Mouse (Mus musculus) limb, embryonic 13.5 days (tissue): ENCODE data around the gene Sptbn4. TPM values are rescaled to one million over a fixed set of nuclear protein-coding genes. Genes with fewer than 3 reads are reported as not detected.

ENCODE experiments used
- ATAC-seq: fragments of 200-750 bp; cut with Nextera tagmentation; 2 replicates; pipeline ENCODE4 v1.8.0; 2017; ENCODE audit warnings: low read depth, moderate number of reproducible peaks, moderate TSS enrichment; ENCODE audit not compliant: low FRiP score
- H3K27ac ChIP-seq: fragments of 300-500 bp; sonication (generic); 2 replicates; pipeline ENCODE4 v1.5.1; 2015; ENCODE audit warnings: inconsistent platforms, mild to moderate bottlenecking, moderate library complexity
- H3K27me3 ChIP-seq: fragments of 300-500 bp; sonication (generic); 2 replicates; pipeline ENCODE4 v1.6.1; 2015; ENCODE audit warnings: mild to moderate bottlenecking, inconsistent platforms
- H3K36me3 ChIP-seq: fragments of 300-500 bp; sonication (generic); 2 replicates; pipeline ENCODE4 v1.6.1; 2015; ENCODE audit warnings: inconsistent platforms, mild to moderate bottlenecking, moderate library complexity
- H3K4me1 ChIP-seq: fragments of 300-500 bp; sonication (generic); 2 replicates; pipeline ENCODE4 v1.6.1; 2015; ENCODE audit warnings: inconsistent platforms
- H3K4me2 ChIP-seq: fragments of 300-500 bp; sonication (generic); replicated peaks from 2 replicates; pipeline ENCODE4 v1.6.1; 2015; ENCODE audit warnings: inconsistent platforms, mild to moderate bottlenecking, moderate library complexity
- H3K4me3 ChIP-seq: fragments of 300-500 bp; sonication (generic); 2 replicates; pipeline ENCODE4 v1.5.1; 2015; ENCODE audit warnings: moderate library complexity, mild to moderate bottlenecking, inconsistent platforms
- H3K9ac ChIP-seq: fragments of 300-500 bp; sonication (generic); 2 replicates; pipeline ENCODE4 v1.6.1; 2015; ENCODE audit warnings: mild to moderate bottlenecking, inconsistent platforms
- H3K9me3 ChIP-seq: fragments of 300-500 bp; sonication (generic); 2 replicates; pipeline ENCODE4 v1.6.1; 2016; ENCODE audit warnings: inconsistent platforms
- WGBS: fragments of 180-500 bp; shearing (Covaris S2); methylation state at CpG from one replicate; pipeline ENCODE4 v1.1.7; 2015; 5-methylcytosine and 5-hydroxymethylcytosine counted together
- polyA plus RNA-seq: library from polyadenylated mRNA; unstranded; fragments of >200 nt; fragmentation: Nextera tagmentation; extraction: Ambion mirVana; gene quantifications from 2 replicates; pipeline ENCODE4 v1.2.1, GENCODE M21; 2015

The Sptbn4 gene
- polyA plus RNA-seq, 1 experiment from 2014 or later: 0.17 TPM

GRCm38 (mm10) chr7:27355745-27356240, 91.7 kb downstream of the Sptbn4 start, which contains the start of gene Shkbp1:
Gene Shkbp1, minus strand, starts transcription at chr7:27356019.
- peak; percentile 95 for ATAC-seq
- peak within 1 kb of the TSS; percentile 67 for H3K4me3 ChIP-seq
- WGBS: under 1% methylated on average over 34 of the region's 34 CpGs
- peaks cover 29% of the 10 kb centered on the region for H3K27me3 ChIP-seq
- peak within 1 kb of the TSS; percentile 82 for H3K4me2 ChIP-seq
- no peaks in the 10 kb centered on the region for H3K9me3 ChIP-seq
- 0 out of 2 replicates have a peak within 1 kb of the TSS, but pooled peaks have one; percentile 15 for H3K27ac ChIP-seq
- peaks cover 24% of the 10 kb centered on the region for H3K4me1 ChIP-seq
- H3K36me3 ChIP-seq: peaks cover 17% of the 10 kb centered on the region
- H3K9ac ChIP-seq: peak within 1 kb of the TSS; percentile 73

GRCm38 (mm10) chr7:27355261-27355660, 92.2 kb downstream of the Sptbn4 start:
- Histone ChIP-seq H3K4me2 (peak overlapping the region; percentile 82), H3K4me1 (peaks cover 24% of the 10 kb centered on the region), H3K9ac (peak overlapping the region; percentile 73), H3K27me3 (peaks cover 29% of the 10 kb centered on the region), H3K36me3 (peaks cover 22% of the 10 kb centered on the region), H3K9me3 (no peaks in the 10 kb centered on the region), H3K4me3 (peak overlapping the region; percentile 67), H3K27ac (no peak overlapping the region)
- WGBS: 7% methylated on average over 14 of the region's 14 CpGs
- no peak for ATAC-seq

GRCm38 (mm10) chr7:27354783-27355182, 92.7 kb downstream of the Sptbn4 start:
- Histone ChIP-seq H3K27ac (no peak overlapping the region), H3K4me2 (peak overlapping the region; percentile 82), H3K4me3 (peak overlapping the region; percentile 67), H3K36me3 (peaks cover 25% of the 10 kb centered on the region), H3K4me1 (peaks cover 24% of the 10 kb centered on the region), H3K27me3 (peaks cover 29% of the 10 kb centered on the region), H3K9me3 (no peaks in the 10 kb centered on the region), H3K9ac (peak overlapping the region; percentile 73; the same call in 1 of the 2 replicates)
- no peak for ATAC-seq
- WGBS: 55% methylated on average over 4 of the region's 4 CpGs

GRCm38 (mm10) chr7:27354144-27354543, 93.3 kb downstream of the Sptbn4 start:
- peak overlapping the region; percentile 82 for H3K4me2 ChIP-seq
- peaks cover 24% of the 10 kb centered on the region for H3K4me1 ChIP-seq
- peaks cover 31% of the 10 kb centered on the region for H3K36me3 ChIP-seq
- no peaks in the 10 kb centered on the region for H3K9me3 ChIP-seq
- H3K9ac ChIP-seq: no peak overlapping the region
- no peak overlapping the region for H3K27ac ChIP-seq
- peaks cover 27% of the 10 kb centered on the region for H3K27me3 ChIP-seq
- ATAC-seq: peak; percentile 17; the same call in 1 of the 2 replicates
- 21% methylated on average over 6 of the region's 6 CpGs for WGBS
- peak overlapping the region; percentile 67; the same call in 1 of the 2 replicates for H3K4me3 ChIP-seq

GRCm38 (mm10) chr7:27345444-27345843, 102.0 kb downstream of the Sptbn4 start:
- 0 out of 2 replicates have a peak, but pooled peaks cover 1% of the 10 kb centered on the region for H3K27me3 ChIP-seq
- H3K9me3 ChIP-seq: no peaks in the 10 kb centered on the region; the same call in 1 of the 2 replicates
- no peaks in the 10 kb centered on the region for H3K4me1 ChIP-seq
- H3K4me3 ChIP-seq: no peak overlapping the region
- H3K27ac ChIP-seq: no peak overlapping the region
- H3K4me2 ChIP-seq: no peak overlapping the region
- no peak for ATAC-seq
- WGBS: 18% methylated on average over 6 of the region's 6 CpGs
- H3K36me3 ChIP-seq: peaks cover 83% of the 10 kb centered on the region
- no peak overlapping the region for H3K9ac ChIP-seq

GRCm38 (mm10) chr7:27342595-27342994, 104.9 kb downstream of the Sptbn4 start:
- Histone ChIP-seq H3K9me3 (no peaks in the 10 kb centered on the region; the same call in 1 of the 2 replicates), H3K4me2 (no peak overlapping the region), H3K4me1 (peaks cover 4% of the 10 kb centered on the region), H3K36me3 (peaks cover 58% of the 10 kb centered on the region), H3K4me3 (no peak overlapping the region), H3K27me3 (peaks cover 24% of the 10 kb centered on the region), H3K9ac (no peak overlapping the region), H3K27ac (no peak overlapping the region)
- no peak for ATAC-seq
- 49% methylated on average over 4 of the region's 4 CpGs for WGBS

- Histone ChIP-seq H3K27me3 (peaks cover 41% of the 10 kb centered on the region), H3K36me3 (peaks cover 33% of the 10 kb centered on the region), H3K4me2 (no peak overlapping the region), H3K9me3 (no peaks in the 10 kb centered on the region; the same call in 1 of the 2 replicates), H3K27ac (no peak overlapping the region), H3K9ac (no peak overlapping the region), H3K4me3 (no peak overlapping the region), H3K4me1 (peaks cover 25% of the 10 kb centered on the region)
- ATAC-seq: no peak
- 30% methylated on average over 7 of the region's 7 CpGs for WGBS
Observed at GRCm38 (mm10) chr7:27339519-27339918, 108.0 kb downstream of the Sptbn4 start.

- Histone ChIP-seq H3K4me3 (no peak overlapping the region), H3K27ac (no peak overlapping the region), H3K9ac (no peak overlapping the region), H3K4me2 (no peak overlapping the region), H3K9me3 (no peaks in the 10 kb centered on the region; the same call in 1 of the 2 replicates), H3K4me1 (peaks cover 29% of the 10 kb centered on the region), H3K27me3 (peaks cover 45% of the 10 kb centered on the region), H3K36me3 (peaks cover 29% of the 10 kb centered on the region)
- WGBS: 59% methylated on average over 4 of the region's 4 CpGs
- ATAC-seq: no peak
Observed at GRCm38 (mm10) chr7:27339114-27339513, 108.4 kb downstream of the Sptbn4 start.

GRCm38 (mm10) chr7:27337175-27337853, 110.2 kb downstream of the Sptbn4 start, which contains the start of gene Ltbp4:
Gene Ltbp4, minus strand, starts transcription at chr7:27337692.
- Histone ChIP-seq H3K4me3 (peak within 1 kb of the TSS; percentile 51), H3K27ac (peak within 1 kb of the TSS; percentile 58; the same call in 1 of the 2 replicates), H3K9me3 (no peaks in the 10 kb centered on the region; the same call in 1 of the 2 replicates), H3K9ac (peak within 1 kb of the TSS; percentile 70), H3K4me1 (peaks cover 46% of the 10 kb centered on the region), H3K27me3 (peaks cover 63% of the 10 kb centered on the region), H3K36me3 (peaks cover 14% of the 10 kb centered on the region), H3K4me2 (peak within 1 kb of the TSS; percentile 86)
- WGBS: 2% methylated on average over 36 of the region's 36 CpGs
- ATAC-seq: peak; percentile 48

GRCm38 (mm10) chr7:27335928-27336823, 111.3 kb downstream of the Sptbn4 start:
- peak; percentile 87 for ATAC-seq
- WGBS: under 1% methylated on average over 47 of the region's 47 CpGs
- H3K4me1 ChIP-seq: peaks cover 57% of the 10 kb centered on the region
- H3K4me3 ChIP-seq: peak overlapping the region; percentile 51
- H3K36me3 ChIP-seq: peaks cover 3% of the 10 kb centered on the region; the same call in 1 of the 2 replicates
- H3K27ac ChIP-seq: peak overlapping the region; percentile 58; the same call in 1 of the 2 replicates
- H3K4me2 ChIP-seq: peak overlapping the region; percentile 86
- H3K9ac ChIP-seq: peak overlapping the region; percentile 70
- peaks cover 75% of the 10 kb centered on the region for H3K27me3 ChIP-seq
- H3K9me3 ChIP-seq: no peaks in the 10 kb centered on the region; the same call in 1 of the 2 replicates

GRCm38 (mm10) chr7:27335011-27335720, 112.3 kb downstream of the Sptbn4 start:
- Histone ChIP-seq H3K9ac (no peak overlapping the region; the same call in 1 of the 2 replicates), H3K4me2 (peak overlapping the region; percentile 97), H3K9me3 (no peaks in the 10 kb centered on the region), H3K4me1 (peaks cover 67% of the 10 kb centered on the region), H3K27ac (no peak overlapping the region), H3K36me3 (no peaks in the 10 kb centered on the region), H3K4me3 (peak overlapping the region; percentile 51; the same call in 1 of the 2 replicates), H3K27me3 (peaks cover 81% of the 10 kb centered on the region)
- 65% methylated on average over 15 of the region's 15 CpGs for WGBS
- no peak for ATAC-seq
